20 mouse cellular contexts compared by ENCODE assay signal in the genomic region with DNA sequence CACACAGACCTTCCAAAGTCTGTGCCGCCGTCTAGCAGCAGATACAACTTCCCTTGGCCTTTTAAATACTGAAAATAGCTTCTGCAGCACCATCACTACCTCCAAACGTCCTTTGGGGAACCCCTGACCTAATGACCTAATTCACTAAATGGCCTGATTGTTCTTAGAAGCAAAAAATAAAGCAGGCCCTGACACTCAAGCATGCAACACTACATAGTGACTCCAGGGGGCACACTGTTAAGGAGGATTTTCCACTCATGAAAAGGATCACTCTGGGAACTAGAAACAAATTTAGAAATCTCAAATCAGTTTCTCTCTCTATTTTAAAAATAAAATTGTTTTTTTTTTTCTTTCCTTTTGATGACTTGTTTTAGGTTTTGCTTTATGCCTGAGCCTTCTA. TPM values are rescaled to one million over a fixed set of nuclear protein-coding genes. Genes with fewer than 3 reads are reported as not detected.
A peak's percentile ranks its signal among the peaks of the same experiment; 100 is the strongest.
DNase-seq lines count a peak whose midpoint lies in the region; ATAC-seq and TF ChIP-seq lines count a peak whose summit lies in the region.
"Had no signal": no experiment of that assay in that cellular context is flagged by ENCODE, and none has a peak within 500 bp of the region (broad histone marks: within the 10 kb centered on the region; RNA-seq: fewer than 3 reads in every experiment).

No protein-coding gene starts in this region.

- H3K4me1 ChIP-seq in intestine, postnatal 0 days (replicated peaks; ENCODE audit: control insufficient read depth, insufficient read depth, low read length): 0 out of 2 replicates have a peak, but pooled peaks cover 10% of the 10 kb centered on the region
- no peaks in the 10 kb centered on the region for H3K4me1 ChIP-seq in intestine, embryonic 15.5 days (replicated peaks)
- H3K4me1 ChIP-seq in cortical plate, adult 2 months (ENCODE audit: control insufficient read depth, insufficient read depth, low read length): no peaks in the 10 kb centered on the region
- H3K4me1 ChIP-seq: embryonic facial prominence, embryonic 12.5 days; hindbrain, embryonic 10.5 days; limb, embryonic 13.5 days; midbrain, embryonic 12.5 days had no signal

- peaks cover 65% of the 10 kb centered on the region for H3K36me3 ChIP-seq in intestine, postnatal 0 days (ENCODE audit: control insufficient read depth, insufficient read depth)
- peaks cover 37% of the 10 kb centered on the region; the same call in 1 of the 2 replicates for H3K36me3 ChIP-seq in intestine, embryonic 15.5 days

- peak; percentile 41 for DNase-seq in CD4-positive, CD25-positive, alpha-beta regulatory T cell, adult 2 months (ENCODE audit: low read depth, low spot score)
- DNase-seq in 3T3-L1 (ENCODE audit: low read depth, low spot score): peak; percentile 47
- DNase-seq in adrenal gland, postnatal 25 days: no peak
- DNase-seq in c-Kit-positive CD71-positive TER-119-positive erythroid progenitor cells, embryonic 14.5 days (ENCODE audit: low spot score): no peak
- DNase-seq: cerebellum, adult 2 months; gastrocnemius, postnatal 10 days; kidney, adult 11 months; kidney, postnatal 36 days; thymus, postnatal 14 days had no signal

- no peaks in the 10 kb centered on the region for H3K9me3 ChIP-seq in intestine, postnatal 0 days (ENCODE audit: control insufficient read depth)
- no peaks in the 10 kb centered on the region for H3K9me3 ChIP-seq in intestine, embryonic 15.5 days
- H3K9me3 ChIP-seq: embryonic facial prominence, embryonic 12.5 days; heart, embryonic 12.5 days; hindbrain, embryonic 10.5 days; limb, embryonic 13.5 days; midbrain, embryonic 12.5 days had no signal

- no peak for TF ChIP-seq POLR2A in cortical plate, adult 2 months (IDR thresholded peaks at IDR 0.05; ENCODE audit: extremely low read depth, insufficient read depth, low read length)

- H3K9ac ChIP-seq in intestine, postnatal 0 days (ENCODE audit: low read depth, low read length): no peak overlapping the region
- no peak overlapping the region for H3K9ac ChIP-seq in intestine, embryonic 15.5 days
- H3K9ac ChIP-seq: embryonic facial prominence, embryonic 12.5 days; heart, embryonic 12.5 days; limb, embryonic 13.5 days; midbrain, embryonic 12.5 days had no signal

- no peak overlapping the region for H3K27ac ChIP-seq in intestine, postnatal 0 days (ENCODE audit: low read depth, low read length)
- no peak overlapping the region for H3K27ac ChIP-seq in intestine, embryonic 15.5 days
- no peak overlapping the region for H3K27ac ChIP-seq in cortical plate, adult 2 months (ENCODE audit: insufficient read depth, low read length)
- H3K27ac ChIP-seq: embryonic facial prominence, embryonic 12.5 days; hindbrain, embryonic 10.5 days; limb, embryonic 13.5 days; midbrain, embryonic 12.5 days had no signal

- H3K4me2 ChIP-seq in intestine, postnatal 0 days (replicated peaks; ENCODE audit: low read depth): no peak overlapping the region
- no peak overlapping the region for H3K4me2 ChIP-seq in intestine, embryonic 15.5 days (replicated peaks)
- H3K4me2 ChIP-seq: embryonic facial prominence, embryonic 12.5 days; heart, embryonic 12.5 days; limb, embryonic 13.5 days; midbrain, embryonic 12.5 days had no signal

- no peak for ATAC-seq in CD4-positive, CD25-positive, alpha-beta regulatory T cell, adult 4 months
- ATAC-seq in intestine, postnatal 0 days: no peak
- ATAC-seq in intestine, embryonic 15.5 days: no peak
- ATAC-seq: activated CD4-positive, CD25-positive, alpha-beta regulatory T cell, adult 4 months; forebrain, embryonic 14.5 days had no signal

- H3K27me3 ChIP-seq in intestine, postnatal 0 days (replicated peaks; ENCODE audit: control insufficient read depth, insufficient read depth, low read length): no peaks in the 10 kb centered on the region
- H3K27me3 ChIP-seq in intestine, embryonic 15.5 days (replicated peaks): no peaks in the 10 kb centered on the region
- H3K27me3 ChIP-seq: embryonic facial prominence, embryonic 12.5 days; heart, embryonic 12.5 days; limb, embryonic 13.5 days; midbrain, embryonic 12.5 days had no signal

- H3K4me3 ChIP-seq in intestine, postnatal 0 days (ENCODE audit: low read depth, low read length): no peak overlapping the region
- no peak overlapping the region for H3K4me3 ChIP-seq in intestine, embryonic 15.5 days (replicated peaks)
- no peak overlapping the region for H3K4me3 ChIP-seq in cortical plate, adult 2 months (ENCODE audit: insufficient read depth, low read length)
- H3K4me3 ChIP-seq: embryonic facial prominence, embryonic 12.5 days; heart, embryonic 12.5 days; hindbrain, embryonic 10.5 days; limb, embryonic 13.5 days; midbrain, embryonic 12.5 days had no signal

- peak; percentile 65 for TF ChIP-seq CTCF in intestine, postnatal 0 days (IDR thresholded peaks at IDR 0.05; ENCODE audit: low read depth)
- peak; percentile 18; the same call in 1 of the 2 replicates for TF ChIP-seq CTCF in cortical plate, adult 2 months (IDR thresholded peaks at IDR 0.05; ENCODE audit: extremely low read depth, insufficient read depth, low read length)

- WGBS in intestine, postnatal 0 days: 64% methylated on average over 3 of the region's 3 CpGs
- 64% methylated on average over 3 of the region's 3 CpGs for WGBS in intestine, embryonic 15.5 days

RNA-seq across cellular contexts. Expression of a gene that starts 15.6 kb away (rescaled TPM):
- 100 to 1,000 TPM; 107 to 151 TPM for polyA plus RNA-seq in CD4-positive, CD25-positive, alpha-beta regulatory T cell, adult 4 months (2017; shearing (Covaris generic))
- polyA plus RNA-seq in intestine, postnatal 0 days (2015; fragmentation: Nextera tagmentation; extraction: Ambion mirVana): 134 and 145 TPM in 2 replicates
- 362 and 376 TPM in 2 replicates for polyA plus RNA-seq in intestine, embryonic 15.5 days (2015; fragmentation: Nextera tagmentation; extraction: Ambion mirVana)
- polyA plus RNA-seq in cortical plate, adult 2 months (2012; rRNA removed): 420 and 467 TPM in 2 replicates
- total RNA-seq in adrenal gland, postnatal 25 days (2021): 206 and 209 TPM in 2 replicates

RNA-seq across cellular contexts. Expression of a gene that starts 26.3 kb away (rescaled TPM):
- polyA plus RNA-seq in CD4-positive, CD25-positive, alpha-beta regulatory T cell, adult 4 months (2017; shearing (Covaris generic)): 1 to 10 TPM; 2.8 to 2.9 TPM
- polyA plus RNA-seq in intestine, postnatal 0 days (2015; fragmentation: Nextera tagmentation; extraction: Ambion mirVana): 11.0 and 13.4 TPM in 2 replicates
- 20.5 and 23.8 TPM in 2 replicates for polyA plus RNA-seq in intestine, embryonic 15.5 days (2015; fragmentation: Nextera tagmentation; extraction: Ambion mirVana)
- 274 and 276 TPM in 2 replicates for polyA plus RNA-seq in cortical plate, adult 2 months (2012; rRNA removed)
- total RNA-seq in adrenal gland, postnatal 25 days (2021): 25.6 and 27.6 TPM in 2 replicates

RNA-seq across cellular contexts. Expression of a gene that starts 44.3 kb away (rescaled TPM):
- 10 to 100 TPM; 25.9 to 37.5 TPM for polyA plus RNA-seq in CD4-positive, CD25-positive, alpha-beta regulatory T cell, adult 4 months (2017; shearing (Covaris generic))
- polyA plus RNA-seq in intestine, postnatal 0 days (2015; fragmentation: Nextera tagmentation; extraction: Ambion mirVana): 18.3 and 21.0 TPM in 2 replicates
- 25.9 and 30.7 TPM in 2 replicates for polyA plus RNA-seq in intestine, embryonic 15.5 days (2015; fragmentation: Nextera tagmentation; extraction: Ambion mirVana)
- polyA plus RNA-seq in cortical plate, adult 2 months (2012; rRNA removed): 35.8 and 38.1 TPM in 2 replicates
- 20.8 and 37.1 TPM in 2 replicates for total RNA-seq in adrenal gland, postnatal 25 days (2021)

Comparison
In these comparisons a context has a peak if more than half of its experiments do, and no peak if none do; other contexts are left out.
1. DNase-seq: peak in CD4-positive, CD25-positive, alpha-beta regulatory T cell, adult 2 months (single experiment) and 3T3-L1 (single experiment); none in adrenal gland, postnatal 25 days (single experiment) and c-Kit-positive CD71-positive TER-119-positive erythroid progenitor cells, embryonic 14.5 days (single experiment).
2. RNA of a gene that starts 26.3 kb away (polyA plus RNA-seq): 274 to 276 TPM in cortical plate, adult 2 months; 20.5 to 23.8 TPM in intestine, embryonic 15.5 days, 11.0 to 13.4 TPM in intestine, postnatal 0 days and 2.8 to 2.9 TPM in CD4-positive, CD25-positive, alpha-beta regulatory T cell, adult 4 months; every median in the first group is over 10 times any median in the second.